Comparison of ENCODE assay signal across 9 mouse cellular contexts in genomic region chr17:8147439-8148316, GRCm38 (mm10). TPM values are rescaled to one million over a fixed set of nuclear protein-coding genes. Genes with fewer than 3 reads are reported as not detected.
DNase-seq lines count a peak whose midpoint lies in the region; ATAC-seq lines count a peak whose summit lies in the region.
"Not testable (repeated sequence)": the region's sequence is repeated elsewhere in the genome, so short reads cannot be mapped to it uniquely, and the experiment has no call there.
"Had no signal": no experiment of that assay in that cellular context is flagged by ENCODE, and none has a peak within 500 bp of the region (broad histone marks: within the 10 kb centered on the region; RNA-seq: fewer than 3 reads in every experiment).

Gm49673 (minus strand) TSS chr17:8147788.
Rnaset2a (minus strand) TSS chr17:8148097.

- WGBS in embryonic facial prominence, embryonic 13.5 days, result 2% methylated on average over 50 of the region's 67 CpGs
- WGBS in intestine, embryonic 16.5 days, result under 1% methylated on average over 38 of the region's 67 CpGs
- under 1% methylated on average over 40 of the region's 67 CpGs for WGBS in liver, embryonic 11.5 days
- WGBS in midbrain, embryonic 14.5 days, result 1% methylated on average over 34 of the region's 67 CpGs

- H3K4me2 ChIP-seq in embryonic facial prominence, embryonic 13.5 days, result peak within 1 kb of the TSS; percentile 56
- peak within 1 kb of the TSS; percentile 40 for H3K4me2 ChIP-seq in intestine, embryonic 16.5 days (ENCODE audit: low read depth, low read length)
- peak within 1 kb of the TSS; percentile 57 for H3K4me2 ChIP-seq in liver, embryonic 11.5 days
- H3K4me2 ChIP-seq in midbrain, embryonic 14.5 days (ENCODE audit: low read length), result peak within 1 kb of the TSS; percentile 56

- peak; percentile 97 for ATAC-seq in embryonic facial prominence, embryonic 13.5 days (ENCODE audit: insufficient number of reproducible peaks, insufficient read depth, low FRiP score, low TSS enrichment, low read depth)
- peak; percentile 99 for ATAC-seq in intestine, embryonic 16.5 days
- peak; percentile 100 for ATAC-seq in liver, embryonic 11.5 days (replicated peaks; ENCODE audit: low FRiP score)
- peak; percentile 96 for ATAC-seq in midbrain, embryonic 14.5 days (ENCODE audit: low FRiP score, low TSS enrichment)

- H3K27me3 ChIP-seq in embryonic facial prominence, embryonic 13.5 days; intestine, embryonic 16.5 days (replicated peaks; ENCODE audit: control insufficient read depth, insufficient read depth, low read length); liver, embryonic 11.5 days (replicated peaks; ENCODE audit: control insufficient read depth, insufficient read depth, low read length); midbrain, embryonic 14.5 days (ENCODE audit: control insufficient read depth, insufficient read depth, low read length): not testable (repeated sequence)

- not testable (repeated sequence) for H3K27ac ChIP-seq in embryonic facial prominence, embryonic 13.5 days; intestine, embryonic 16.5 days (ENCODE audit: low read length); liver, embryonic 11.5 days (ENCODE audit: low read depth, low read length); midbrain, embryonic 14.5 days (replicated peaks; ENCODE audit: low read depth, low read length)

- H3K36me3 ChIP-seq in embryonic facial prominence, embryonic 13.5 days; intestine, embryonic 16.5 days (ENCODE audit: control insufficient read depth, insufficient read depth, low read length); liver, embryonic 11.5 days (ENCODE audit: control insufficient read depth, insufficient read depth, low read length); midbrain, embryonic 14.5 days (ENCODE audit: control insufficient read depth, insufficient read depth, low read length): not testable (repeated sequence)

- peak; percentile 29 for DNase-seq in 3T3-L1 (ENCODE audit: low read depth, low spot score)
- peak; percentile 43 for DNase-seq in adrenal gland, postnatal 10 days
- peak; percentile 42 to 67 for DNase-seq in heart, adult 9 months (ENCODE audit: low spot score in 2 of 2)
- DNase-seq in liver, embryonic 11.5 days (ENCODE audit: low spot score), result peak; percentile 53
- DNase-seq in midbrain, embryonic 14.5 days, result peak; percentile 52
- peak; percentile 26 to 43 for DNase-seq in spleen, postnatal 36 days (ENCODE audit: low spot score in 2 of 2)

- peak within 1 kb of the TSS; percentile 57 for H3K4me3 ChIP-seq in embryonic facial prominence, embryonic 13.5 days
- peak within 1 kb of the TSS; percentile 56 for H3K4me3 ChIP-seq in intestine, embryonic 16.5 days (ENCODE audit: low read length)
- peak within 1 kb of the TSS; percentile 61 for H3K4me3 ChIP-seq in liver, embryonic 11.5 days (ENCODE audit: low read depth, low read length)
- H3K4me3 ChIP-seq in midbrain, embryonic 14.5 days (replicated peaks; ENCODE audit: low read depth, low read length), result peak within 1 kb of the TSS; percentile 40

- H3K4me1 ChIP-seq in embryonic facial prominence, embryonic 13.5 days; intestine, embryonic 16.5 days (ENCODE audit: control insufficient read depth, insufficient read depth, low read length); liver, embryonic 11.5 days (replicated peaks; ENCODE audit: control insufficient read depth, insufficient read depth, low read length); midbrain, embryonic 14.5 days (ENCODE audit: control insufficient read depth, insufficient read depth, low read length): not testable (repeated sequence)

- H3K9ac ChIP-seq in embryonic facial prominence, embryonic 13.5 days, result peak within 1 kb of the TSS; percentile 78
- peak within 1 kb of the TSS; percentile 73 for H3K9ac ChIP-seq in intestine, embryonic 16.5 days (ENCODE audit: low read depth, low read length)
- H3K9ac ChIP-seq in liver, embryonic 11.5 days (ENCODE audit: low read depth, low read length), result peak within 1 kb of the TSS; percentile 66
- H3K9ac ChIP-seq in midbrain, embryonic 14.5 days (replicated peaks; ENCODE audit: low read length), result peak within 1 kb of the TSS; percentile 44; the same call in 1 of the 2 replicates

- H3K9me3 ChIP-seq in embryonic facial prominence, embryonic 13.5 days; intestine, embryonic 16.5 days (ENCODE audit: control insufficient read depth, low read length); liver, embryonic 11.5 days (ENCODE audit: control insufficient read depth, low read length); midbrain, embryonic 14.5 days (ENCODE audit: control insufficient read depth, low read length): not testable (repeated sequence)

RNA-seq across cellular contexts. Expression of gene Gm49673, which starts in this region (rescaled TPM):
- total RNA-seq in adrenal gland, postnatal 10 days (2021), result under 1 TPM in 1 of 2 experiments, not detected in 1; 0.39 TPM
- polyA plus RNA-seq in embryonic facial prominence, embryonic 13.5 days (2015; fragmentation: Nextera tagmentation; extraction: Ambion mirVana), result 0.21 and 0.27 TPM in 2 replicates
- 0.11 TPM in 1 of 2 replicates, not detected in the other for polyA plus RNA-seq in intestine, embryonic 16.5 days (2015; fragmentation: Nextera tagmentation; extraction: Ambion mirVana)
- 0.11 TPM in 1 of 2 replicates, not detected in the other for polyA plus RNA-seq in liver, embryonic 11.5 days (2014; fragmentation: Nextera tagmentation; extraction: Ambion mirVana)
- polyA plus RNA-seq in midbrain, embryonic 14.5 days (2014; fragmentation: Nextera tagmentation; extraction: Ambion mirVana), result 0.15 TPM in 1 of 2 replicates, not detected in the other
- total RNA-seq: gastrocnemius, postnatal 36 days had no signal

RNA-seq across cellular contexts. Expression of gene Rnaset2a, which starts in this region (rescaled TPM):
- 10 to 100 TPM; 41.7 to 42.4 TPM for total RNA-seq in adrenal gland, postnatal 10 days (2021)
- polyA plus RNA-seq in embryonic facial prominence, embryonic 13.5 days (2015; fragmentation: Nextera tagmentation; extraction: Ambion mirVana), result 21.9 and 24.8 TPM in 2 replicates
- polyA plus RNA-seq in intestine, embryonic 16.5 days (2015; fragmentation: Nextera tagmentation; extraction: Ambion mirVana), result 39.0 and 39.6 TPM in 2 replicates
- 19.3 and 22.2 TPM in 2 replicates for polyA plus RNA-seq in liver, embryonic 11.5 days (2014; fragmentation: Nextera tagmentation; extraction: Ambion mirVana)
- polyA plus RNA-seq in midbrain, embryonic 14.5 days (2014; fragmentation: Nextera tagmentation; extraction: Ambion mirVana), result 10.8 and 11.8 TPM in 2 replicates
